Mouse (Mus musculus): ENCODE results near the gene Trim65.
A peak's percentile ranks its signal among the peaks of the same experiment; 100 is the strongest.
"Not testable (repeated sequence)": the region's sequence is repeated elsewhere in the genome, so short reads cannot be mapped to it uniquely, and the experiment has no call there.

Trim65 gene

DNA sequence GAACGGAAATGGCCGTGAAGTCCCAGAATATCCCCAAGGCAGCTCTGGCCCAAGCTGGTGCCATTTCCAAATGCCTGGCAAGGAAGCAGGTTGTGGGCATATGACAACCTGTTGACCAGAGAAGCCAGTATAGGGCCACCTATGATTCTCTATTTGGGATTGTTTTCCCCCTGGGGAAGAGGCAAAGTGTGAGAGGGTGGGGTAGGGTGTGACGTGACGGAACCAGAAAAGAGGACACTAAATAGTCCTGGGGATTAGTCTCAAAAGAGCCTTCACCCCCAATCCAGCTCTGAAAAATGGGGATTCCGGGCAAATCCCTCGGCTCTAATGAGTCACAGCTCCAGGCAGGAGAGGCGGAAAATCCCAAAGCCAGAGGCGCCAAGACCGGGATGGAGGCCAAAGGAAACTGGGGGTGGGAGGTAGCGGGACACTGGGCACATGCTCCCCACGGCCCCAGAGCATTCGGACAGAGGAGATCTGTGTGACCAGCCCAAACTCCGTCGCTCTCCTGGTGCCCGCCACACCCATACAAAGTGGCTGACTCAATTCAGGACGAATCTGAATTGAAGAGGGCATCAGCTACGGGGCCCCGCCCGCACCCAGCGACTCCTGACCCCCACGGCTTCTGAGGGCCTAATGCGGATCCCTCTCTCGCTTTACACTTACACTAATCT is 22.3 kb downstream of the Trim65 start:
- DNase-seq (ENCODE audit: low read depth, low spot score), result no peak

DNA sequence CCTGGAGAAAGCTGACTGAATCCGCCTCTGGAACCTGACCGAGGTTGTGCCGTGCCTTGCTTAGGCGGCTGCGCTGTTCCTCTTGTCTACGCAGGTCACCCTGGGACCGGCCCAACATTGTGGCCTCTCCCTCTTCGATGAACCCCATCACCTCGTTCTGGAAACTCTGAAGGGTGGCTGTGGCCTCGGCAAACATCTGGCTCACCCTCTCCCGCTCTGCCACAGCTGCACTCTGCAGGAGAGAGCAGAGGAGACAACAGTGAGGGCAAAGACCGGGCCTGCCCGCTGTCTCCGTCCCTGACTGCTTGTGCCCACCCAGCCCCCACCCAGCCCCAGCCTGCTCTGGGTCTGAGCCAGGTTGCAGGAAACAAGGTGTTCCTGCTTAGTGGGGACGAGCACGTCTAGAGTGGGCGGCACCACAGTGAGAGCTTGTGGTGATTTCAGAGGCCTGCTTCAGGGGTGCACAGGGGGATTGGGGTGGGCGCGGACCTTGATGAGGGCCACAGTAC is 23.1 kb downstream of the Trim65 start:
- DNase-seq (ENCODE audit: low read depth, low spot score), result no peak

DNA sequence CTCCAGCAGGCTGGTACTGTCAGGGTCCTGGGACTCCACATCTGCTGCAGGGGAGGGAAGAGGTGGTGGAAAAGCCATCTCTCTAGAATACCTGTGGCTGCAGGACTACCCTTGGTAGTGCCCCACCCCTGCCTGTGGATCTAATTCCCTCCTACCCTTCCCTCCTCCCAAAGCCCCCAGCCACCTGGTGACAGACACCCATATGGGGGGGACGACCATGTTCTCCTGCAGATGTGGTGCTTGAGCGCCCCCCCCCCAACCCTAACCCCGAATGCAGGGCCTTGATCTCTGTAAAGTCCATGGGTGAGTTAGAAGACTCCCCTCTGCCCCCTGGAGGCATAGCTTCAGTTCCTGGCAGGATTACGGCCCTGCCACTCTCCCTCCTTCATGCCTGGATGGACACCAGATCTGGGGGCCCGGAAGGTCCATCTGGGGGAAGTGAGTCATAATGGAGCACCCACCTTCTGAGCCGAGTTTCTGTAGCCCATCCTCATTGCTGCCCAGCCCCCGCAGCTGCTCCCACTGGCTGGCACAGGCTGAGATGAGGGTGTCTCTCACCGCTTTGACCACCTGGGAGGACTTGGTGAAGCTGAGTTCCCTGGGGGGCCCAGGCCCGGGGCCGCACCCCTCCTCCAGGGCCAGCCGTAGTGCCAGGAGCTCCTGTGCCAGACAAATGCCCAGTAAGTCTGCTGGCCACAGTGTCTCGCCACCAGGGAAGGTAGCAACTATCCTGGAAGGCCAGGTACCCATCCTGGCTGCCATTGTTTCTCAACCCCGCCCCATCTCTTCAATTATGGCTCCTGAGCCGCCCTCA is 23.8 kb downstream of the Trim65 start:
- no peak for DNase-seq (ENCODE audit: low read depth, low spot score)

DNA sequence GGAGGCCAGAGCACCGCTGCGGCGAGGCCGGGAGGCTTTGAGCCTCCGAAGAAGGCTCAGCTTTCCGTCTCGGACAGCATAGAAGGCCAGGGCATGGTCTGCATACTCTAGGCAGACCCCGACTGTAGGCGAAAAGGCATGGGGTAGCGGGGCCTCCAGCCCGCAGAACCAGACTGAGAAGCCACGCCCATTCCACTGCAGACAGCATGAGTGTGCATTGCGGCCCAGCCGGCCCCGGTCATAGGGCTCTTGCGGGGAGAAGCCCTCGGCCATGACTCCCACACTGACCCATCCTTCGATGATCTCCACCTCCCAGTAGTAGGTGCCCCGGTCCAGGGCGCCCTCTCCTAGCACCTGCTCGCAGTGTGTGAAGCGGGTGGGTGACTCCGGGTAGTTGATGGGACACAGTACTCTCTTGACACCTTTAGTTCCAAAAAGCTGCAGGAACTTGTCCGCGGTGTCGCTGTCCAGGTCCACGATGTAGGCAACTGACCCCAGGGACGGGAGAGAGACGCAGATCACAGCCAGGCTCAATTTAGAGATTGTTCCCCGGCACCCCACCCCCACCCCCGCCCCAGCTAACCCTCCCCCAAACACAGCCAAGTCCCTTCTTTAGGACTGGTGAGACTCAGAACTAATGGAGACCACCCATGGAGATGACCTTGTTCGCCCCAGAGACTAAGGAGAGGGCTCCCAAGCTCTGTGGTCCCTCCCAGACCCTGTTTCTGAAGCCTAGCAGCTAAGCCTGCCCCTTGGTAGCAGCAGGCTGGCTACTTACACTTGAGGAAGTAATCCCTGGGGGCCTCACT is 24.6 kb downstream of the Trim65 start:
- DNase-seq (ENCODE audit: low read depth, low spot score), result no peak

DNA sequence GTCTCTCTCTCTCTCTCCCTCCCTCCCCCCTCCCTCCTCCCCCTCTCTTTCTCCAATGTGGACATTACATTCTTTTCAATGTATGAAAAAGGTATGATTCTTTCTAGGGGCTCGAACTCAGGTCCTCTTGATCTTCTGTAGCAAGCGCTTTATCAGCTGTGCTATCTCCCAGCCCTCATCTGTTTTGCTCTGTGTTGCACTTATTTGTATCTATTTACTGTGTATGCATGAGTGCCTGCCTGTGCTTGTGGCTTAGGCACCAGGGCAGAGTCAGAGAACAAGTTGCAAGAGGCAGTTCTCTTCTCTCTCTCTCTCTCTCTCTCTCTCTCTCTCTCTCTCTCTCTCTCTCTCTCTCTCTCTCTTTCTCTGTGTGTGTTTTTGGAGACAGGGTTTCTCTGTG is 25.9 kb downstream of the Trim65 start:
- DNase-seq (ENCODE audit: low read depth, low spot score), result no peak

DNA sequence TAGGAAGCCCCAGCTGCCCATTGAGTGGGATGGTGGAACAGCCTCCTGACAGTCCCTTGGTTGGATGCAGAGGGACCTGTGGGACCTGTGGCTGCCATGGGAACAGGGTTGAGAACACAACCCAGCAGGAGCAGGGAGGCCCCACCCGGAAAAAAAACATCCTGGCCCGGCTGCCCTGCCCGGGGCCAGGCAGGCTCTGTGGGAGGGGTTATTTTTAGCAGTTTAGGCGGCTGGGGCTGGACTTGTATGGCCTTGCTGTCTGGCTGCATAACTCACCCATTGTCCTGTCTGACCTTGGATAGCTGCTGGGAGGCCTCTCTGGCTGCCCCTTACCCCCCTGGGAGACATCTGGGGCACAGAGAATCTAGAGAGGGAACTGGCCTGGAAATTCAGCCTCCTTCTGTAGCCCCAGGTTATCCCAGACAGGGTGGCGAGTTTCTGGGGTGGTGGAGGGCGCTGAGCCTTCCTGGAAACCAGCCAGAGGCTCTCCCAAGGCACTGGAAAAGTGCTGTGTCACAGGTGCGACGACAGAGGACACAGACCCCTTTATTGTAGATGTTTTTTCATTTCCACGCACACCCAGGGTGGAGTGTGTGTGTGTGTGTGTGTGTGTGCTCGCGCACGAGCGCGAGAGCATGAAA is 26.8 kb downstream of the Trim65 start:
- no peak for DNase-seq (ENCODE audit: low read depth, low spot score)

DNA sequence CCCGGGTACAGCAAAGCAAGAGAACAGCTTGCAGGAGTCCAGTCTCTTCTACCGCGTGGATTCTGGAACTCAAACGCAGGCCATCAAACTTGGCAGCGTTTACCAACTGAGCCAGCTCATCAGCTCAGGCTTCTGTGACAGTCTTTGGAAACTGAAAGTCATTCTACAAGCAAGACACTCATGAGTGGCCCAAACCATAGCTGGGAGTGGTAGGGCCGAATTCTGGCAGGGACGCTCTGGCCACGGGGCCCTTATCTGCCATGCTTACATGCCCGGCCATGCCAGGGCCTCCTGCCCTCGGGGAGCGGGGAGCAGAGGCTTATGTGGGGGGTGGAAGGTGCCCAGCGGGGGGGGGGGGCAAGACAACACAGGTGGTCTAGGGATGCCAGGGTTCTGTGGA is 27.4 kb downstream of the Trim65 start:
- no peak for DNase-seq (ENCODE audit: low read depth, low spot score)

DNA sequence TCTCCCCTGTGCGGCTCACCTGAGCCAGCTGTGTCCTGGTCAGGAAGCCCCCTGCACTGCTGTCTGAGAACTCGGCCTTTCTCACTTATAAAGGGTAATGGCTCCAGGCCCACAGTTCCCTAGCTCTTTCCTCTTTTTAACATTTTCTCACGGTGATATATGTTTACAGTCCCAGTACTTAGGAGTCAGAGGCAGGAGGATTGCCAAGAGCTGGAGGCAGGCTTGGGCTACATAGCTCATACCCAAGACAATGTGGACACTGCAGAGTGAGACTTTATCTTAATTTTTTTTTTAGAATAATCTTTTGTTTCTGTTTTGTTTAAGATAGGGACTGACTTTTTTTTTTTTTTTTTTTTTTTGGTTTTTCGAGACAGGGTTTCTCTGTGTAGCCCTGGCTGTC is 28.5 kb downstream of the Trim65 start:
- DNase-seq (ENCODE audit: low read depth, low spot score), result no peak

DNA sequence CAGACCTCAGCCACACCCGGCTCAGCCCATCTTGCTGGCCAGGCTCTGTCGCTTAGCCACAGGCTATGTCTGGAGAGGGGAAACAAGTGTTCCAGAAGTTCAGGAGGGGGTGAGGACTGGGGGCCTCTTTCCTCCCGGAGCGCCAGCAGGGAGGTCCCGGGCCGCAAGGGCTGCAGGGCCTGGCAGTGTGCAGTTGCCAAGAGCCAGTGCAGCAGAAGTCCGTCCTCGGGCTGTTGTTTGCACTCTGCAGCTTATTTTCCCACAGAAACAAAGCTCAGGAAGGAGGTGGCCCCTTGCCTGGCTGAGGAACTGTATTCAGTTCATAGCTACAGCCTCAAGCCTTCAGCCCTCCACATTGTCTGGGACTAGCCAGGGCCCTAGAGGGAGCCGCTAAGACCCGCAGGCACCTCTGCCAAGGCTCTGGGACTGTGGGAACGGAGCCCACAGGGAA is 29.0 kb downstream of the Trim65 start:
- no peak for DNase-seq (ENCODE audit: low read depth, low spot score)

DNA sequence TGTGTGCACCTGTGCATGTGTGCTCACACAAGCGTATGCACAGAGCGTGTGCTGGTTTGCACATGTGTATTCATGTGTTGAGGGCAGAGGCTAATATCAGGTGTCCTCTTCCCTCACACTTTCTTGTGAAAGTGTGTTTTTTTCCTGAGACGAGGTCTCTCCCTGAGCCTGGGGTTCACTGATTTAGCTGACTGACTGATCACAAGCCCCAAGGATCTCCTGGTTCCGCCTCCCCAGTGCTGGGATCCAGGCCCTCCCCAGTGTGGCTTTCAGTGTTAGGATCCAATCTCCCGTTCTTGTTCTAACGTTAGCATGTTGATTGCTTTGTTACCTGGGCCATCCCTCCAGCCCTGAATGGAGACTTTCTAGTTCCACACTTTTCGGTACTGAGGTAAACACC is 30.1 kb downstream of the Trim65 start:
- DNase-seq (ENCODE audit: low read depth, low spot score), result no peak

DNA sequence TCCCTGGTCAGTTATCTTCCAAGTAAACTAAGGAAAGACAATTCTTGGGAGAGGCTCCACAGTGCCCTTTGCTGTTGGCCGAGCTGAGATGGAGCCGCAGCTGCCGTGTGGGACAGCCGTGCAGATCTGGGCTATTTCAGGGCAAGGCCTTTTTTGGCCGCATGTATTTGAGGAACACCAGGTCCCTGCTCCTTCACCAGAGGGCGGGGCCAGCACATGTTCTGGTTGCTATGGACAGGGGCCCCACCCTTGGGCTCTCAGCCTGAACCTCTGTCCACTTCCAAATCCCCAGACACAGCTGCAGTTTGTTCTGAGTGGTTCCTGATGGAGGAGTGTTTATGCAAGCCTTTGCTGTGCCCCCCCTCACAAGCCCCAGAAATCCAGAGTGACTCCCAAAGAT is 30.5 kb downstream of the Trim65 start:
- no peak for DNase-seq (ENCODE audit: low read depth, low spot score)

DNA sequence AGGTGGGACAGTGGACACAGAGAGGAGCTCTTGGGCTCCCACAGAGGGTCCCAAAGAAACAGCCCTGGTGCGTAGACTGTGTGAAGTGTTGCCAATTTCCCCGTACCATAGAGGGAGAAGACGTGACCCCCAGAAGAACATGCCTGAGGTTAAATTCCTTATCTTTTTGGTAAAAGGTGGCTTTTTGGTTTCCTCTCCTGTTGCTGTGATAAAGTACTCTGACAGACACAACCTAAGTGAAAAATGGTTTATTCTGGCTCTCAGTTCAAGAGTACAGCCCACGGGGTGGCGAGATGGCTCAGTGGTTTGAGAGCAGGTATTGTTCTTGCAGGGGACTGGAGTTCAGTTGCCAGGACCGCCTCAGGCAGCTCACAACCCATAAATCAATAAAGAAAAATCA is 31.5 kb downstream of the Trim65 start:
- DNase-seq (ENCODE audit: low read depth, low spot score), result no peak

DNA sequence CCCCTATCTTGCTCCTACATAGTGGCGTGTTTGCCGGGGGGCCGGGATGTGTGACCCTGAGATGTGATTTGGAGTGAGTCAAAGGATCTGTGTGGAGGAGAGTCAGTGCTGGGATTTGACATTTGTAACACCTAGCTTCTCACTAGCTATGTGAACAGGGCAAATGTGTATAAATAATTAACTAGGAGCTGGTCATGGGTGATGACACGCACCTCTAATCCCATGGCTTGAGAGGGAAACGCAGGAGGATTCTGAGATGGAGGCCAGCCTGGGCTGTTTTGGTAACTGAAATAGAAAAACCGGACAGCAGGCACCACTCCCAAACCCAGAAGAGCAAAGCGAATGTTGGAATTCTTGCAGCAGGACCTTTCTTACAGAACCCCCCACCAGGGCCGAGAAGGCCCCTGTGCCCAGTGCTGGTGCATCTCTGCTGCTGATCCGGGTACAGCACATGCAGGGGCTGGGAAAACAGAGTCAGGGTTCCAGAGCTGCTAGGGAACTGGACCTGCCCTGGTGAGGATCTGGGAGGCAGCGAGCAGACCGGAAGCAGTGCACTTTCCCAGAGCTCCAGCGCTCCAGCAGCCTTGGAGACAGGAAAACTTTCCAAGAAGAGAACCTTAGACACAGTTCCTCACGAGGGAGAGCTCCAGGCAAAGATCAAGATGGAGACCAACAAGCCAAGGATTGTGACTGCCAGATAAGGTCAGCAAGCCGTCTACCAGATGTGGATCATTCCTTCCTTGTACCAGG is 32.0 kb downstream of the Trim65 start:
- no peak for DNase-seq (ENCODE audit: low read depth, low spot score)

DNA sequence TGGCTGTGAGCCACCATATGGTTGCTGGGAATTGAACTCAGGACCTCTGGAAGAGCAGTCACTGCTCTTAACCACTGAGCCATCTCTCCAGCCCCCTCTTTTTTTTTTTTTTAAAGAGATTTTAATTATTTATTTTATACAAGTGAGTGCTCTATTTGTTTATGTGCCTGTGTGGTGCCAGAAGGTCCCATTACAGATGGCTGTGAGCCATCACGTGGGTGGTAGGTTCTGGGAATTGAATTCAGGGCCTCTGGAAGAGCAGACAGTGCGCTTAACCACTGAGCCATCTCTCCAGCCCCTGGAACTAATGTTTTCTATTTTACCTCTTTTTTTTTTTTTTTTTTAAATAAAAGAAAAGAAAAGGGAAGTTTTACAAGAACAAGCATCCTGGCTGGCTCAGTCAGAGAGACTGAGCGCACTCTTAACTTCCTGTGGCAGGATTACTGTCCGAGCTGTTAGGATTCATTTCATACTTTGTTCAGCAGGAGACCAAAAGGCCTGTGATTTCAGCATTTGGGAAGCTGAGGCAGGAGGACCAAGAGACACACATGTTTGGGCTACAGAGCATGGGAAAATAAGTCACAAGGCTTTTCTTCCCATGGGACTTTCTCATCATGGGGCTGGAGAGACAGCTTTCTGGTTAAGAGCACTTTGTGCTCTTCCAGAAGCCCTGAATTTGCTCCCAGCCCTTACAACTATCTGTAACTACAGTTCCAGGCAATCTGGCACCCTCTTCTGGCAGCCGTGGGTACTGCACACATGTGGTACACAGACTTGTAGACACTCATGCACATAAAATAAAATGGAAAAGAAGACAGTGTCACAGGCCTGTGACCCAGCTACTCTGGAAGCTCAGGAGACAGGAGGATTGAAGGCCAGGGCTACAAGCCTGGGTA is 34.5 kb downstream of the Trim65 start:
- DNase-seq (ENCODE audit: low read depth, low spot score), result peak; percentile 71

DNA sequence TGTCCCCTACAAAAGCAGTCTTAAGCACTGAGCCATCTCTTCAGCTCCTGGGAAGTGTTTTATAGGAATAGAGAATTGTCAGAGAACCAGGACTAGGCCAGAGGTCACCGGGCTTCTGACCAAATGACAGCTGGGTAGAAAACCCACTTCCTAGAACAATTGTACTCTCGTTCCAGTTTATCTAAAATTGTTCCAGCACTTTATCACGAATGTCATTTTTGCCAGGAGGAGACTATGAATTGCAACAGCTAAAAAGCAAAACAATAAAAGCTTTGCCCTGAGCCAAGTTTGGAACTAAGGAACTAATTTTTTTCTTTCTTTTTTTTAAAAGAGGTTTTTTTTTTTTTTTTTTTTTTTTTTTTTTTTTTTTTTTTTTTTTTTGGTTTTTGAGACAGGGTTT is 35.4 kb downstream of the Trim65 start:
- no peak for DNase-seq (ENCODE audit: low read depth, low spot score)

DNA sequence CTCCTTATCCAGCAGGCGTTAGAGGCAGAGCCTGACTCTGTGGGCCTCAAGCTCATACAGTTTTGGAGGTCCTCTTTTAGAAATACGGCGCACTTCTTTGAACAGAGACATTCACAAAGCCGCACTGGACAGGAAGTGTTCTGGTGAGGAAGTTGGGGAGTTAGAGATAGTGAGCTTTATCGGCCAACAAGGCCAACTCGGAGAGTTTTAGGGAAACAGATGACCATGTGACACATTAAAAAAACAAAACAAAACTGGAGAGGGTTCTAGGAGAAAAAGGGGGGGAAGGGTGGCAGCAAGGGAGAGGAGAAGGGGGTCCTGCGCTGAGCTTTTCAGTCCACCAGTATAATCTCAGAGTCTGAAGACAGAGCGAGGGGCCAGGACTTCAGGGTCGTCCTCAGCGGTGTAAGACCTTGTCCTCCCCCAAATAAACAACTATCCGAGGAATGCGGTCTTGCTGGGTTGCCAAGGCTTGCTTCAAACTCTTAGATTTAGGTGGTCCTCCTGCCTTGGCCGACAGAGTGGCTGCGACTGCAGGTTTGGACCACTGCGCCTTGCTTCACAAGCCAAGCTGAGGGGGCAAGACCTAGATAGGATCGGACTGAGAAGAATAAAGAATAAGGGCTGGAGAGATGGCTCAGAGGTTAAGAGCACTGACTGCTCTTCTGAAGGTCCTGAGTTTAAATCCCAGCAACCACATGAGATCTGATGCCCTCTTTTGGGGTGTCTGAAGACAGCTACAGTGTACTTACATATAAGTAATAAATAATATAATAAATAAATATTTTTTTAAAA is 37.0 kb downstream of the Trim65 start:
- no peak for DNase-seq (ENCODE audit: low read depth, low spot score)

DNA sequence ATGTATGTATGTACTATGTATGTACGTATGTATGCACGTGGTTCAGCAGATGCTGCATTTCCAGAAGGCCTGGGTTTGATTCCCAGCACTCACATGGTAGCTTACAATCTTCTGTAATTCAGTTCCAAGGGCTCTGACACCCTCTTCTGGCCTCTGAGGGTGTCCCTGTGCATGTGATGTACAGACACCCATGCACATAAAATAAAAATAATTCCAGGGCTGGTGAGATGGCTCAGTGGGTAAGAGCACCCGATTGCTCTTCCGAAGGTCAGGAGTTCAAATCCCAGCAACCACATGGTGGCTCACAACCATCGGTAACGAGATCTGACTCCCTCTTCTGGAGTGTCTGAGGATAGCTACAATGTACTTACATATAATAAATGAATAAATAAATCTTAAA is 38.0 kb downstream of the Trim65 start:
- not testable (repeated sequence) for DNase-seq (ENCODE audit: low read depth, low spot score)

DNA sequence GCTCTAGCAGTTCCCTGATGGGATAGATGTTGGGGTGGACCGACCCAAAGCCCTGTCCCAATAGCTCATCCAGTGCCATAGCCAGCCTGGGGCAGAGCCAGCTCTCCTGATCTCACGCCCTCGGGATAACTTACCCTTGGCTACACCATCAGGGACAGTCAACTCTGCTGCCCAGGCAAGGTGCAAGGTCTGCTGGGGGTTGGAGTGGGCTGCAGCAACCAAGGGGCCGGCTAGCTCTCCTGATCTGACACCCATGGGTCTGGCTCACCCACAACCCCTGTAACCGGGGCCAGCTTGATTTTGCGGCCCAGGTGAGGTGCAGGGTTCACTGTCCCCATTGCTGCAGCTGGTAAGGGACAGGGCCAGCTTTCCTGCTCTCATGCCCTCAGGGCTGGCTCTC is 39.3 kb downstream of the Trim65 start:
- DNase-seq (ENCODE audit: low read depth, low spot score), result no peak

DNA sequence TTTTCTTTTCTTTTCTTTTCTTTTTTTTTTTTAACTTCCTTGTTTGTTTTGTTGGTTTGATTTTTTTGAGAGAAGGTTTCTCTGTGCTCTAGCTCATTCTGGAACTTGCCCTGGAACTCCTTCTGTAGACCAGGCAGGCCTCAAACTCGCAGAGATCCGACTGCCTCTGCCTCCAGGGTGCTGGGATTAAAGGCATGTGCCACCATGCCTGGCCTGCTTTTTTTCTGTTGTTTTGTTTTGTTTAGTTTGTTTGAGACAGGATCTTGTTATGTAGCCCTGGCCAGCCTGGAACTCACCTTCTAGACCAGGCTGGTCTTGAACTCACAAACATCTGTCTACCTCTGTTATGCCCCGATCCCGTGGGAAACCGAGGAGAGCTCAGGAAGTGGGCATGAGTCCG is 41.4 kb downstream of the Trim65 start:
- no peak for DNase-seq (ENCODE audit: low read depth, low spot score)
